Mouse (Mus musculus) spleen, adult 12 weeks (tissue): ENCODE measurements around the gene Paqr5.

Experiments used
- DNase-seq: peaks from one replicate; pipeline ENCODE4 v3.0.0; 2022; ENCODE audit warnings: low spot score

Paqr5 gene

DNA sequence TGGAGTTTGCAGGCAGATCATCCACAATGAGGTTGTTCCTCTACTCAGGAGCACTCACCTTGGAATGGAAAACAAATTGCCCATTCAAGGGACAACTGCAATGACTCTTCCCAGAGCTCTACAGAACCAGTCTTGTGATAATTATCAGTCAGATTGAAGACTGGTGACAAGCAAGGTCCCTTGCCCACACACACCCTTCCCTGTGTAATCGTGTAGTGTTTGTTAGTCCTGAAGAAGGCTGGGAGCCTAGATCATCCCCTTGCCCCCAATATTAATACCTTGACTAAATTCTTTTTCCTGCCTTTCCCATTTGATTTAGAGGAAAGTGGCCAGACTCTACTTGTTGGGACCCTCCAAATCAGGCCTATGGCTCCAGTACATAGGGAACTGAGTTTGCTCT lies 117.0 kb downstream of the Paqr5 start:
- no peak for DNase-seq

DNA sequence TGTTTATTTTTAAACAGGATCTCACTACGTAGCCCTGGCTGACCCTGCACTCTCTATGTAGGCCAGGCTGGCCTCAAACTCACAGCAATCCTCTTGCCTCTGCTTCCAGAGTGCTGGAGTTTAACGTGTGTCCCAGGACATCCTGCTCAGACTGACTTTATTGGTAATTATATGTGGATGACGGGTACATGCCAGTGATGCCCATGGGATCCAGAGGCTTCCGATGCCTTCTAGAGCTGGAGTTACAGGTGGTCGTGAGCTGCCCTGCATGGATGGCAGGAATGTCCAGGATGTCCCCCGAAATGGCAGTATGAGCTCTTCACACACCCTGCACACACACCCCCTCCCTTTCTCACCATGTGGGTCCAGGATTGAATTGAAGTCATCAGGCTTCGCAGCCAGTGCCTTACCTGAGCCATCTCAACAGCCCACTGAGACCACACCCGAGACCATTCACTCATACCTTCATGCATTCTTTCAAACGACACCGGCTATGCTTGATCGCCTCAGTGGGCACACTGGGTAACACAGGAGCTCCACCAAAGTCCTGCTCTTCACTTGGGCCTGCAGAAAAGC lies 117.7 kb downstream of the Paqr5 start:
- no peak for DNase-seq

DNA sequence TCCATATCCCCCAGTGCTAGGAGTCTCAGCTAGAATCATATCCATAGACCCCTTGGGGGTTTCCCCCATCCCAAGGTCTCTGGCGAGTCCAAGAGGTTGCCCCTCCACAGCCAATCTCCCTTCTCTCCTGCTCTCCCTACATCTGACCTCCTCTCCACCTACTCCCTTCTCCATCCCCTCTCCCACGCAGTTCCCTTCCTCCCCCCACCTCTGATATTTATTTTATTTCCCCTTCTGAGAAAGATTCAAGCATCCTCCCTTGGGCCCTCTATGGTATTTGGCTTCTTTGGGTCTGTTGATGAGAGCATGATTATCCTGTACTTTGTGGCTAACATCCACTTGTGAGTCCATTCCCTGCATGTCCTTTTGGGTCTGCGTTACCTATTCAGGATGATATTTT lies 118.3 kb downstream of the Paqr5 start:
- DNase-seq = no peak

GRCm38 (mm10) chr9:61907621-61908295 lies 118.9 kb downstream of the Paqr5 start:
- no peak for DNase-seq

DNA sequence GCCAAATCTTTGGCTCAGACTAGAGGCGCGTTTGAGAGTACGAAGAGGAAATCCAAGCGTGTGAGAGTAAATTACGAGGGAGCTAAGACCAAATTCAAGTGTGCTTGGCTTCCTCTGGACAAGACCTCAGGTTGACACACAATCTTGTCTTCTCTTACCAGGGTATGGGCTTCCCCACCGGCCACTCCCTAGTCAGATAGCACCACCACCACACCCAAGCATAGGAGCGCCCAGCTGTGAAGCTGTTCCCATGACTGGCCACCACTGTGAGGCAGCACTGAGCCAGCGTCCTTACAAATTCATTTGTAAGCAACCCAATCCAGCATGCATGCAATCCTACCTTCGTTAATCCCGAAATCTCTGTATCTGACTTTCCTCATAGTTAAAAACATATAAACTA lies 119.7 kb downstream of the Paqr5 start:
- peak; percentile 32 for DNase-seq

GRCm38 (mm10) chr9:61905576-61905975 lies 121.1 kb downstream of the Paqr5 start:
- no peak for DNase-seq

DNA sequence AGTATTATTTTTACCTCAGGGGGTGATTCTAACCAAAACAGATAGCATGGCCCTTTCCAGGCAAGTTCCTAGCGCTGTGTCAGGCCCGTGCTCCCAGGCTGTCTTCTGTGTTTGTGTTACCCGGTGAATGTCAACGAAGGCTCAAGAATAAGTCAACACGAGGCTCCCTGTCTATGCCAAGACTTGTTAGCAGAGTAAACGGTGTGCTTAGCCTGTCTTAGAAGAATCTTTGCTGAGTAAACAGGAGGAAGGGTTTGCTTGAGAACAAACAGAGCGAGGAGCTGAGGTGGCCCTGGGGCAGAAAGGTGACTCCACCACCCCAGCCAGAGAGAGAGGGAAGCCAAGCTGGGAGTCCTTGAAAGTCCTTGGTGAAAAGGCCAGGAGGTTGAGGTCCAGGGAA lies 122.5 kb downstream of the Paqr5 start:
- DNase-seq = no peak
